Mouse (Mus musculus) CD4-positive, CD25-positive, alpha-beta regulatory T cell, adult 4 months (primary cell): ENCODE results near the gene Ccndbp1. TPM values are rescaled to one million over a fixed set of nuclear protein-coding genes. Genes with fewer than 3 reads are reported as not detected.
A peak's percentile ranks its signal among the peaks of the same experiment; 100 is the strongest.
"Not testable (repeated sequence)": the region's sequence is repeated elsewhere in the genome, so short reads cannot be mapped to it uniquely, and the experiment has no call there.

ENCODE experiments used
- ATAC-seq: one replicate; pipeline ENCODE4 v1.8.0; 2017
- polyA plus RNA-seq, 2 experiments: library from polyadenylated mRNA; unstranded; fragments of 100-300 nt; shearing (Covaris generic); gene quantifications; one replicate each; pipeline ENCODE4 v1.2.1; 2017

The Ccndbp1 gene
- polyA plus RNA-seq, 2 experiments from 2014 or later = 149 to 151 TPM

- ATAC-seq = no peak
Measured at GRCm38 (mm10) chr2:121003586-121003985, 4.6 kb upstream of the Ccndbp1 start.

- no peak for ATAC-seq
Measured at GRCm38 (mm10) chr2:121004018-121004811, 4.0 kb upstream of the Ccndbp1 start.

GRCm38 (mm10) chr2:121006986-121007385 lies 1.2 kb upstream of the Ccndbp1 start:
- ATAC-seq = no peak

DNA sequence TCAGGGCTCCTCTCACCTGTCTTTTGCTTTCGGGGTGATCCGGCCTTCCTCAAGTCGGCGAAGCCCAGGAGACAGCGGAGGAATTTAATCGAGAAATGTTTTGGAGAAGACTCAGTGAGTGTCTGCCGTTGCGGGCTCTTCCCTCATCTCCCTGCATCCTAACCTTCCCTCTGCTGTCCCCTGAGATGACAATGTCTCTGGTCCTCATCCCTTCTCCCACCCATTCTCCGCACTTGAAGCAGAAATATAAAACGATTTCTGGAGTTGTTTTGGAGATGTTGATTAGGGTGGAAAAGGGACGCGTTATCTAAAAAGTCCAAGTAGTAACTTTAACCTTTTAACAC lies 433 bp downstream of the Ccndbp1 start:
- ATAC-seq = peak; percentile 4

DNA sequence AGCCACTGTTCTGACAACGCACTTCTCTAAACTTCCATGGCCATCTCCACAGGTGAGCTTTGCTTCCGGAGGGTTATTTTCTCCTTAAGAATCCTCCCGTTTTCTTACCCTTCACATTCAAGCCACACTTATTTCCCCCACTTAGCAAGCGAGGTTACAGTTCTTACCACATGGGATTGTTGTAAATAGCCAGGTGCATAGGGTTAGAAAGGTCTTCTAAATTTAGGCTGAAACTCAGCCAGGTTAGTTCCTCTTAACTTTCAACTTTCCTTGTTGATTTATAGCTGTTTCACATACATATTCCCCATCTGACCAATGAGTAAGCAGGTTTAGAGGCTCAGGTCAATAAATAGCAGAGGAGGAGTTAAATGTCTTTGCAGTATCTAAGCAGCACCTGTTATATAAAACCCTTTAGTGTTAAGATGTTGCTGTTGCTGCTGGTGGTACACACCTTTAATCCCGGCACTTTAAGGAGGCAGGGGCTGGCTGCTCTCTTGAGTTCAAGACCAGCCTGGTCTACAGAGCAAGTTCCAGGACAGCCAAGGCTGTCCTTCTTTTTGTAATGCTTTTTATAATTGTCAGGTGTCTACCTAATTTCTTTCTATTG lies 971 bp downstream of the Ccndbp1 start:
- ATAC-seq = no peak

- ATAC-seq = no peak
Measured at GRCm38 (mm10) chr2:121012676-121013075, 4.5 kb downstream of the Ccndbp1 start.

DNA sequence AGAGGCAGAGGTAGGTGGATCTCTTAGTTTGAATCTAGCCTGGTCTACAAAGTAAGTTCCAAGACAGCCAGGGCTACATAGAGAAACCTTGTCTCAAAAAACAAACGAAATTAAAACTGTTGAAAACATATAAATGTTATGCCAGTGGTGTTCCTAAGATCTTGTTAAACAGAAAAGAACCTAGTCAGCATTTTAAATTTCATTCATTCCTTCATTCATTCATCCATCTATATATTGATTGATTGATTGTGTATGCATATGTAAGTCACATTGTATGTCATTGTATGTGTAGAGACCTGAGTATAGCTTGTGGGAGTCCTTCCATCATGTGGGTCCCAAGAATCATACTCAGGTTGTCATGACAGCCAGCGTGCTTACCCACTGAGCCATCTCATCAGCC lies 7.3 kb downstream of the Ccndbp1 start:
- no peak for ATAC-seq

GRCm38 (mm10) chr2:121016226-121016625 lies 8.0 kb downstream of the Ccndbp1 start:
- ATAC-seq = no peak

- no peak for ATAC-seq
Measured at GRCm38 (mm10) chr2:121017151-121017550, 8.9 kb downstream of the Ccndbp1 start.

DNA sequence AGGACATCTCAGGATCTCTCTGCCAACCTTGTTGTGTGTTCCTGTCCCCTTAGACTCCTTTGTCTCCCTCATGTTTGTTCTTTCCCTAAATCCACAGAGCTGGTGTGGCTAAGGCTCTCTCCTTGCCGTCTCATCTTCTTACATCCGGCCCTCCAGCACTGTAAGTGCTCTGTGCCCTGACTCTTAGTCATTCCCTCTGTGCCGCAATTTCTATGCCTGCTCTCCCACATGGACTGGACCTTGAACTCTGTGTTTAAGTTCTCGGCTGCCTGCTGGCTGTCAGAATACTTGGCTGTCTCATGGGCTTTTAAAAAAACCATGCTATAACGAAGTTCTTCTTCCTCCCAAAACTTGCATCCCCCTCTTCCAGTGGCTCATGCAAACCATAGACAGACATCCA lies 14.7 kb downstream of the Ccndbp1 start:
- no peak for ATAC-seq

DNA sequence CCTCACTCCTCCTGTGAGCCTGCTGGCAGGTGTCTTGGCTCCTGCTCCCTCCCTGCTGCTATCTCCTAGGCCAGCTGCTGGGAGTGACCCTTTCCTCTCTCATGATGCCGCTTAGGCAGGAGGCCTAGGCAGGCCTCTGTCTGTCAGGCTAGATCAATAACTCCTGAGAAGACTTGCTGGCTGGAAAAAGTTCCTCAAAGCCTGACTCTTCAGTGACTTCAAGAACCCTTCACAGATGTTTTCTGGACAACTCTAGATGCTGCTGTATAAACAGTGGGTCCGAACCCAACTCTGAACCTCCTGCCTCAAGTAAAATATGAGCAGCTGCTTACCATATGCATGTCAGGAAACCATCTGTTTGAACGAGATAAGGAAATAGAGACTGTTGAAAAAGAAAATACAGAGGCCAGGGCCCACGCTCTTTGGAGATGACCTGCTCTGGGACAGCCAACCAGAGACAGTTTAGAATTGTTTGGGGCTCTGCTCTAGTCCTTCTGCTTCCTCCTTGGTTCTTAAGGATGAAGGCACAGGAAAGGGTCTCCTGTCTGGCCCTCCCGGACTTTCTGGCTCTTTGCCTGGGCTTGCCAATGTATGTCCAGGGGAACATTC lies 28.6 kb downstream of the Ccndbp1 start, which contains the start of gene Epb42:
Gene Epb42, minus strand, starts transcription at position 340 of the 609 bp plus-strand sequence.
- ATAC-seq = no peak

DNA sequence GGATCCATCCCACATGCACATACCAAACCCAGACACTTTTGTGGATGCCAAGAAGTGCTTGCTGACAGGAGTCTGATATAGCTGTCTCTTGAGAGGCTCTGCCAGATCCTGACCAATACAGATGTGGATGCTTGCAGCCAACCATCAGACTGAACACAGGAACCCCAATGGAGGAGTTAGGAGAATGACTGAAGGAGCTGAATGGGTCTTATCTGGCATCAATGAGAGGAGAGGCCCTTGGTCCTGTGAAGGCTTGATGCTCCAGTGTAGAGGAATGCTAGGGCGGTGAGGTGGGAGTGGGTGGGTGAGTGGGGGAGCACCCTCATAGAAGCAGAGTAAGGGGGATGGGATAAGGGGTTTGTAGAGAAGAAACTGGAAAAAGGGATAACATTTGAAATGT lies 30.6 kb downstream of the Ccndbp1 start:
- ATAC-seq = not testable (repeated sequence)

- no peak for ATAC-seq
Measured at GRCm38 (mm10) chr2:121039382-121039781, 31.2 kb downstream of the Ccndbp1 start.

DNA sequence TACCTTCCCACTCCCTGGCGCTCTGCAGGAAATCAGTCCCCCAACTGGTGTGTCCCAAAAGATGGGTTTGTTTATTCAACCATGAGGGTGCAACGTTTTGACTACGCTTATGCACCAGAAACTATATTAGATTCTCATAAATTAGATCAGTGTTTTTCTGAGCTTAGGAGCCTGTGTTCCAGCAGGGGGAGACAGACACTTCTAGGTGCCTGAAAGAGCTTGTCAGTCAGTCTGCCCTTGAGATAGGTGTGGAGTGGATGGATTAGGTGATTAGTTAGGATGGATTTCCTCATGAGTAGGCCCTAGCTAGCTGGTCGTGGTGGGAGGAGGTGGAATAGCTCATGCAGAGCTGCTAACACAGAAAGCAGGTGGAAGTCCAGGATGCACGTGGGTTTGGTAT lies 32.9 kb downstream of the Ccndbp1 start:
- ATAC-seq = no peak

DNA sequence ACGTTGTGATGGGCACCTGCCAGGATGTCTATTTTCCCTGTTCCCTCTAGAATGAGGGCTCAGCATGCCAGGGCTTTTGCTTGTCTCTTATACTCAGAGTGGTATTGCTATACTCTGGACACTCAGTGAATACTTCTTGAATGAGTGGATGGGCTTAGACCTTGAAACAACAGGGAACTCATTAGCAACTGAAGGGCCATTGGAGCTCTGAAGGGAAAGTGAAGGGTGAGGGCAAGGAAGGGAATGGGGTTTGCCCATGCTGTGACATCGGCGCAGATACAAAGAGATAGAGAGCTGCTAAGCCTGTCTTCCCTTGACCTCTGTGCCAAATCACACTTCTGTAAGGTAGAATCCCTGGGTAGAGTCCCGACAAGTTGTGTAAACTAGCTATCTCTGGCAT lies 37.5 kb downstream of the Ccndbp1 start:
- no peak for ATAC-seq

DNA sequence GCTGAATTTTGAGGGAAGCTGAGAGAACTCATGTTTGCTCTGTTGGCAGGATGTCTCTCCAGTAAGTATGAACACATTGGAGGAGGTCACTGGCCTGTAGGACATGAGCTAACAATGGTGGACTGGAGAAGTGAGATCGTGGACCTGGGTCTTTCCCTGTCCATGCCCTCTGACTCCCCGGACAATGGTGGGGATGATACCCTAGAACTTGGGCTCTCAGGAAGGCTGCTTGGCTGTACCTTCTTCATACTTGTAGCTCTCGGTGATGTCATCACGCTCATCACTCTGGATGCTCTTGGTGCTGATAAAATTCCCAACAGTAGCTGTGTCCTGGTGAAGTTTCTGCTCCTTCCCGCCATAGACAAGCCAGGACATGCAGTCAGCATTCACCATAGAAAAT lies 44.0 kb downstream of the Ccndbp1 start:
- ATAC-seq = no peak

DNA sequence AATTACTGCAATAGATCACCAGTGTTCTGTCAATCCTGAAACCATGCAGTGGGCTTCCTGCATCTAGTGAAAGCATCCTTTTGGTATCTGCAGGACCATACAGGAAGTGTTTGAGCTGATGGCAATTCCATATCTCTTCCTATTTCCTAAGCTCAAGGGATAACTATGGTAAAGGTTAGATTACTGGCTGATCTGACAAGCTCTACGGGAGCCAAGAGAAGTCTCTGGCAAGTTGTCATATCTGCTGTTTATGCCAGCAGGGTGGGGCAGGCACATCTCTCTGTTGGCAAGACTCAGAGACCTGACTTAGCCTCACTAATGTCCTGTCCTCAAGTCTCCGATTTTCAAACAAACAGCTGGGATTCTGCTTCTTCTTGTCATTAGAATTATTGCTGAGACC lies 45.9 kb downstream of the Ccndbp1 start:
- ATAC-seq = no peak

GRCm38 (mm10) chr2:121055915-121056314 lies 47.7 kb downstream of the Ccndbp1 start:
- ATAC-seq = no peak

GRCm38 (mm10) chr2:121057997-121058396 lies 49.8 kb downstream of the Ccndbp1 start:
- ATAC-seq = no peak

DNA sequence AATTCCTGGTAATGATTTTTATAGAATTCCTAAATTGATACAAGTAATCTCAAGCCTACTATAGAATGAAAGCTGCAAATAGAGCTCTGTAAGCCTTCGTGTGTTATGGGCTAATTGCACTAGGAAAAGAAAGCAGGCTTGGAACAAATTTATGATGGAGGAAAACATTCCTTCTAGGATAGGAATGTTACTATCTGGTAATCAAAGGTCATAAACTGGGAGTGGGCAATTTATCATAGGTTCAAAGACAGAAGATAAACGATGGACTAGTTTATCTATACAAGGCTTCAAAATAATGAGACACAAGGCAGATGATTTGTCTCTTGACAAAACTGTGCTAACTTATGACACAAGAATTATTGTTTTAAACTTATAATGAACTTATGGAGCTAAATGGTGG lies 53.1 kb downstream of the Ccndbp1 start:
- ATAC-seq = no peak
